Mouse (Mus musculus) heart, postnatal 10 days (tissue): ENCODE results near the gene Ddx28. TPM values are rescaled to one million over a fixed set of nuclear protein-coding genes. Genes with fewer than 3 reads are reported as not detected.

Experiments used
- DNase-seq, 2 experiments: peaks; one replicate each; pipeline ENCODE4 v3.0.0; 2021
- intact Hi-C: fragments of 180-260 bp; cut with DNase I; formaldehyde crosslinking; loops from one replicate; pipeline ENCODE4 v1.15.1; 2025
- total RNA-seq, 2 experiments: library from RNA; stranded (reverse); gene quantifications; 2 replicates each; pipeline ENCODE4 v1.2.3; 2021

The Ddx28 gene
- total RNA-seq, 2 experiments from 2014 or later: 9.5 to 10.5 TPM

- intact Hi-C loops: no loop called here
- no peak for DNase-seq
These were observed 40.5 kb downstream of the Ddx28 start for GRCm38 (mm10) chr8:105971019-105971720.

GRCm38 (mm10) chr8:105969367-105969766, 42.3 kb downstream of the Ddx28 start:
- no peak for DNase-seq
- intact Hi-C loops: no loop called here

- intact Hi-C loops: no loop called here
- DNase-seq: peak; percentile 68 to 73
These were observed 44.9 kb downstream of the Ddx28 start for GRCm38 (mm10) chr8:105966692-105967311.

DNA sequence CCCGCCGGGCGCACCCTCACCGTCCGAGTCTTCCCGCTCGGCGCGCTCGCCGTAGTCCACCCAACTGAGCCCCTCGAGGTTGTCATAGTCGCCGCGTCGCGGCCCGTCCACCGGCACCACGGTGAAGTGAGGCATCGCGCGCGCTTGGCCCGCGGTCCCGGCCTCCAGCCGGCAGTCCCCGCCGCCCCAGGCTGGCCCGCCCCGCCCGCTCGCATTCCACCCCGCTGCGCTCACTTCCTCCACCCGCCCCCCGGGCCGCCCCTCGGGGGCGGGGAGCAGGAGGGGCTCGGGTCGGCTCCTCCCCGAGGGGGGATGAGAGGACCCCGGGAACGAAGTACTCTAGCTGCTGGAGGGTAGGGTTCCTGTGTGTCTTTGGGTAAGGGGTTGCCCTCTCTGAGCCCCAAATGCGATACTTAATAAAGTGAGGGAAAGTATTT, 45.8 kb downstream of the Ddx28 start, which contains the start of gene Slc12a4:
Gene Slc12a4, minus strand, starts transcription at position 193 of the 437 bp plus-strand sequence.
- intact Hi-C loops: loop anchor here (2.0 kb wide), 1 partner anchor 29 kb away; no protein-coding TSS in a partner anchor
- peak; percentile 90 for DNase-seq

DNA sequence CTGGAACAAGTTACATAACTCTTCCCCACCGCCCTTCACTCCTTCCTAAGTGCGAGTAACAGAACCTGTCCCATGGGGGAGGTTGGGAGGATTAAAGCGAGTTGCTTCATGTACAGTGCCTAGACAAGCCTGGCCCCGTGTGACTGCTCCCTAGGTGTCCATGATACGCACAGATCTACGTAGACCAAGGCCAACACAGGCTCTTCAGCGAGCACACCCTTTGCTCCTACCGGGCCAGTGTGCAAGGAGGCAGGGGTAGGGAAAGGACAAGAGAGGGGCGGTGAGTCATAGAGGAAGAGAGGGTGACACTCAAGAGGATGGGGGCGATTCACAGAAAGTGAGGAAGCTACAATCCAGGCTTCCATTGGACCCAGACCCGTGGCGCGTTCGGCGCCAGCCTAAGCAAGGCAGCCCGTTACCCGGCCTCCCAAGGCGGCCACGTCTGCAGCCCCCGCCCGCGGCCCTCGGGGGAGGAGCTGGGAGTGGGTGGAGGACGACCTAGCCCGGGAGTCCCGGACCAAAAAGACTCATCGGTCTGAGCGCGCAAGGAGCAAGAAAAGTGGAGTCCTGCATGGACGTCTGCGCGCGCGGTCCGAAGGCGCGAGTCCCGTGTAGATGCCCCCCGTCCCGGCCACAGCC, 46.3 kb downstream of the Ddx28 start:
- intact Hi-C loops: loop anchor here (2.0 kb wide), 1 partner anchor 29 kb away; no protein-coding TSS in a partner anchor
- peak; percentile 71 to 78 for DNase-seq

DNA sequence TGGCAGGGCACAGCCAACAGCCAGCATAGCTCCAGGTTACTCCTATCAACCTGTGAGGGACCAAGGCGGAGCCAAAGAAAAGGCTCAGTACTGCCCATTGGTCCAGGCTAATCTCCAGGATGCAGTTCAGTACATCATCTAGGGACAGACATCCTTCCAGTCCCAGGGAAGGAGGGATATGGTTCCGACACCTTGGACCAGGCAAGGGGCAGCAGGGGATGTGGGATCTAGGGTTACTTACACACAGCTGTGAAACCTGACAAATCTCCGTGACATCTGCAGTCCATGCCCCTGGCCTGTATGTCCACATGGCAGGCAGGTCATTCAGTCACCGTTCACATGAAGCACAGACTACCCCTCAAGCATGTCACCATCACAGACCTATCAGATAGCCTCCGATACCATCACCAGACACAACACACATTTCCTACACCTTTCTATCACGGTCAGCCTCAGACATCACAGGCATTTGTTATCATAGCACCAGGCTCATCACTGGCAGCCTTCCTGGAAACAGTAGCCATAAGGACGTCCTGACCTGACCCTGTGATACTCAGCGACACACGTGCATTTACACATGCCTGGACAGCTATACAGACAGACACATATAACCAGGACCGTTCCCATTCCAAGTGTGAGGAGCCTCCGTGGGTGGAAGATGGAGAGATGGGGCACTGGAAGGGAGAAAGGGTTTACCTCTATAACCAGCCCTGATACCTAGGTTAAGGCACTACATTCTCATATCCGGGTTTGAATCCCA, 47.0 kb downstream of the Ddx28 start:
- intact Hi-C loops: loop anchor here (2.0 kb wide), 1 partner anchor 28 kb away; no protein-coding TSS in a partner anchor
- DNase-seq: peak in 1 of 2 experiments; percentile 41

GRCm38 (mm10) chr8:105961536-105961935, 50.1 kb downstream of the Ddx28 start:
- no peak for DNase-seq
- intact Hi-C loops: no loop called here

DNA sequence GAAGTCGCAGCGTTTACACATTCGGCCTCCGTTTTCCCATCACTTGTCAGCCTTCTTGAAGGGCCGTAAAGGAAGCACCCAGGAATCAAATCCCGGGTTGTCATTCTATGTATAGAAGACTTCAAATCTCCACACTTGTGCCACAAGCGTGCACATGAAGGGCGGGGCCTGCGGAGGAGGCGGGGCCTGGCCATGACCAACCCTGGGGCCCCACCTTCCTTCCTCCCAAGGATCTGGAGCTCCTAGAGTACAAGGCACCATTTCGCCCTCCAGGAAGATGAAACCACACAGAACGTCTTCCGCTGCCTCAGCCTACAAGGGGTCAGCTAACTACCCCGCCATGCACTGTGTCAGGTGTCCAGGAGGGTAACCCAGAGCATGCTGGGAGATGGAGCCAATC, 50.6 kb downstream of the Ddx28 start:
- no peak for DNase-seq

More for the DNA sequence above, 50.6 kb downstream of the Ddx28 start:
- intact Hi-C loops: no loop called here

Other genes starting within 250 kb of the Ddx28 start
- gene Ranbp10, start 184.5 kb downstream of the Ddx28 start, total RNA-seq: 10 to 100 TPM; 24.2 to 24.5 TPM
- gene Tsnaxip1, start 184.2 kb downstream of the Ddx28 start, total RNA-seq: not detected
- 1 to 10 TPM; 8.4 to 8.5 TPM for gene Cenpt, start 158.6 kb downstream of the Ddx28 start, total RNA-seq
- 10 to 100 TPM; 27.5 to 31.9 TPM for gene Thap11, start 156.8 kb downstream of the Ddx28 start, total RNA-seq
- 10 to 100 TPM; 41.9 to 46.2 TPM for gene Nutf2, start 151.3 kb downstream of the Ddx28 start, total RNA-seq
- 10 to 100 TPM; 30.9 to 32.5 TPM for gene Edc4, start 131.0 kb downstream of the Ddx28 start, total RNA-seq
- gene Nrn1l, start 118.3 kb downstream of the Ddx28 start, total RNA-seq: not detected
- gene Pskh1, start 111.4 kb downstream of the Ddx28 start, total RNA-seq: 10 to 100 TPM; 20.9 to 22.5 TPM
- gene Ctrl, start 78.0 kb downstream of the Ddx28 start, total RNA-seq: under 1 TPM; 0.35 to 0.48 TPM
- 10 to 100 TPM; 81.1 to 88.5 TPM for gene Psmb10, start 73.4 kb downstream of the Ddx28 start, total RNA-seq
- under 1 TPM; 0.64 to 0.77 TPM for gene Lcat, start 68.5 kb downstream of the Ddx28 start, total RNA-seq
- gene Slc12a4, start 45.8 kb downstream of the Ddx28 start, total RNA-seq: 10 to 100 TPM; 59.1 to 70.0 TPM
- not detected for gene Dpep3, start 32.5 kb downstream of the Ddx28 start, total RNA-seq
- gene Dus2, start 20.5 kb downstream of the Ddx28 start, total RNA-seq: 1 to 10 TPM; 8.4 to 8.5 TPM
- not detected for gene Dpep2nb, start 5.9 kb downstream of the Ddx28 start, total RNA-seq
- gene Nfatc3, start 47.0 kb upstream of the Ddx28 start, total RNA-seq: 10 to 100 TPM; 26.5 to 27.3 TPM
- gene Esrp2, start 125.1 kb upstream of the Ddx28 start, total RNA-seq: 1 to 10 TPM in 1 of 2 experiments, under 1 TPM in 1; 0.64 to 1.2 TPM
- gene Pla2g15, start 138.5 kb upstream of the Ddx28 start, total RNA-seq: 1 to 10 TPM; 6.9 to 8.0 TPM
- gene Slc7a6, start 157.0 kb upstream of the Ddx28 start, total RNA-seq: 10 to 100 TPM; 17.8 to 20.3 TPM
- 10 to 100 TPM; 15.2 to 15.8 TPM for gene Slc7a6os, start 199.1 kb upstream of the Ddx28 start, total RNA-seq
- 10 to 100 TPM; 21.6 to 24.0 TPM for gene Prmt7, start 199.1 kb upstream of the Ddx28 start, total RNA-seq